Mouse (Mus musculus): ENCODE measurements around the gene Ptar1. TPM values are rescaled to one million over a fixed set of nuclear protein-coding genes. Genes with fewer than 3 reads are reported as not detected.

Ptar1 gene
- 10 to 100 TPM; 26.5 to 30.6 TPM for total RNA-seq (2023)

DNA sequence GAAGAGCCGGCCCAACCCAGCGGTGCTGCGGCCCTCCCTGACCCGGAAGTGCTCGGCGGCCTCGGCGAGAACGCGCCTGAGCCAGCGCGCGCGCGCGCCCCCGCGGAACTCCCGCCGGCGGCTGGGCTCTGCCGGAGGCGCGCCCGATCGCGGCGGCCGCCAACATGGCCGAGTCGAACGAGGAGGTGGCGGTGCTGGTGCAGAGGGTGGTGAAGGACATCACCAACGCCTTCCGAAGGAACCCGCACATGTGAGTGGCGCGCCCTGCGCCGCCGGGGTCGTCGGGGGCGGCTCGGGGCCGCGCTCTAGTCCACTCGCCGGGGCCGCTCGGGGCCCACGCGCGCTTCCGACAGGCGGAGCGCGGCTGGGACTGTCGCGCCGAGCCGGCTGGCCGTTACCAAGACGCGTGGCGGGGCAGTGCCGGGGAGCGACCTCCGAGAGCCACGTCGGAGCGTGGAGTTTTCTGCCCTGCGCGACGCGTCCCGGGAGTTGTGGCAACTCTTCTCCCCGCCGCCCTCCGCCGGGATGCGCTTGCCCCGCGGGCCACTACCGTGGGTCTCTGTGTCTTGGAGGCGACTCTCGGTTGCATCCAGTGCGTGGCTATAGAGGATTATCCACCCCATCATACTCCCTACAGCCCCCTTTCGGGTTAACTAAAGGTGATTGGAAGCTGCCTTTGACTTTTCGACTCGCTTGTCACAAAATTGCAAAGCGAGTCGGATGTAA lies at the start of gene Ptar1:
Gene Ptar1 (plus strand): TSS at position 134 of the 726 bp plus-strand sequence.

GRCm38 (mm10) chr19:23652644-23653043 lies 34.6 kb upstream of the Ptar1 start, which contains the start of gene 1700028P14Rik:
1700028P14Rik (minus strand) TSS chr19:23652812.

DNA sequence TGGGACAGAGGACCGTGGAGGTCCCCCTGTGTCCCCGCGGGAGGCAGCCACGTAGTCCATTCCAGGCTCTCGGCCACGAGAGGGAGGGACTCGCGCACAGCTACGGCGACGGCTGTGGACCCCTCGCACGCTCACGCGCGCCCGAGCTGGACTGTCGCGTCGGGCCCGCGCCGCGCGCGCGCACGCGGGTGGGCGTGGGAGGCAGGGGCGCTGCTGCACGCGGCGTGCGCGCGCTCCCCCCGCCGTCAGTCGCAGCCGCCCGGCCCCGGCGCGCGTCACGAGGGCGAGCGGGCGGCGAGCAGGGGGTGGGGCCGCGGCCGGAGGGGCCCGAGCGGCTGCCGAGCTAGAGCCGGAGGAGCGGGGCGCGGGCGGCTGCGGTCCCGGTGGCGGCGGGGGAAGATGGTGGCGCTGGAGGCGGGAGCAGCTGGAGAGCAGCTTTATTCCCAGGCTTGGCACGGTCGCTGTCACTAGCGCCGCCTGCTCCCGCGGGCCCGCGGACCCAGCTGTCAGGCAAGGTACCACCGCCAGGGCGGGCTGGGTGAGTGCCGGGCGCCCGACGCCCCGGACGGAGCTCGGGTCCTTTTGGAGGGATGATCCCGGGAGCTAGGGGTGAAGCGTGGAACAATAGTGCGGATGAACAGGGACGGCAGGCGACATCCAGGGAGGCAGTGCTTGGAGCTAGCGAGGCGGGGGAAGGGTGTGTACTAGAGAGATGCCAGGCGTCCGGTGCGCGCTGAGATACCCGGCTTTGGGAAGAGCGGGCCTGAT lies 71.5 kb downstream of the Ptar1 start, which contains the start of gene Apba1:
Gene Apba1 (plus strand): TSS at position 334 of the 768 bp plus-strand sequence.

Other genes with a start within 250 kb of the Ptar1 start
- not detected for gene Mamdc2, start 239.0 kb upstream of the Ptar1 start, total RNA-seq (2023)
- not detected for gene 1700028P14Rik, start 34.6 kb upstream of the Ptar1 start, total RNA-seq (2023)
- 1 to 10 TPM in 1 of 2 experiments, under 1 TPM in 1; 0.80 to 1.1 TPM for gene Apba1, start 71.5 kb downstream of the Ptar1 start, total RNA-seq (2023)